14 mouse cellular contexts compared by ENCODE assay signal in genomic region chr5:64500866-64501265, GRCm38 (mm10).
A peak's percentile ranks its signal among the peaks of the same experiment; 100 is the strongest.
DNase-seq lines count a peak whose midpoint lies in the region; ATAC-seq and TF ChIP-seq lines count a peak whose summit lies in the region.
"Had no signal": no experiment of that assay in that cellular context is flagged by ENCODE, and none has a peak within 500 bp of the region (broad histone marks: within the 10 kb centered on the region; RNA-seq: fewer than 3 reads in every experiment).

No protein-coding gene starts in this region.

- peak; percentile 28 for DNase-seq in adrenal gland, postnatal 25 days
- DNase-seq in adrenal gland, postnatal 4 days (ENCODE audit: low spot score in 2 of 2): no peak
- DNase-seq in liver, adult 2 months (ENCODE audit: extremely low read depth, low read depth, low spot score): peak; percentile 9
- no peak for DNase-seq in liver, postnatal 0 days
- peak; percentile 47 for DNase-seq in adipocyte (ENCODE audit: low spot score)
- DNase-seq in skeletal muscle tissue, adult 2 months (ENCODE audit: low read depth, low spot score): peak; percentile 64
- no peak for DNase-seq in cerebellum, adult 2 months
- DNase-seq in embryo, embryonic 10.5 days (ENCODE audit: low spot score): no peak
- DNase-seq: cerebellum, adult 11 months; right cerebral cortex, postnatal 14 days had no signal

- H3K9ac ChIP-seq in liver, adult 2 months (ENCODE audit: low read depth, low read length): no peak overlapping the region
- H3K9ac ChIP-seq in liver, postnatal 0 days (replicated peaks): no peak overlapping the region
- H3K9ac ChIP-seq: hindbrain, embryonic 14.5 days; neural tube, embryonic 12.5 days had no signal

- no peak for TF ChIP-seq POLR2A in liver, adult 2 months (IDR thresholded peaks at IDR 0.05; ENCODE audit: extremely low read depth, insufficient read depth, low read length)
- no peak for TF ChIP-seq POLR2A in cerebellum, adult 2 months (IDR thresholded peaks at IDR 0.05; ENCODE audit: borderline replicate concordance, insufficient read depth, low read length)

- ATAC-seq in liver, postnatal 0 days: no peak

- WGBS in liver, adult 2 months: 55% methylated on average over 4 of the region's 4 CpGs
- 79% methylated on average over 4 of the region's 4 CpGs for WGBS in liver, postnatal 0 days (ENCODE audit: insufficient replicate concordance)
- WGBS in cerebellum, adult 2 months: 65% methylated on average over 4 of the region's 4 CpGs

- no peaks in the 10 kb centered on the region for H3K27me3 ChIP-seq in liver, adult 2 months (ENCODE audit: control insufficient read depth, insufficient read depth, low read length)
- H3K27me3 ChIP-seq in liver, postnatal 0 days (ENCODE audit: insufficient read depth, low read length): no peaks in the 10 kb centered on the region
- no peaks in the 10 kb centered on the region for H3K27me3 ChIP-seq in cerebellum, adult 2 months (ENCODE audit: control insufficient read depth, insufficient read depth, low read length)
- H3K27me3 ChIP-seq: neural tube, embryonic 12.5 days had no signal

- no peaks in the 10 kb centered on the region for H3K79me2 ChIP-seq in liver, adult 2 months (ENCODE audit: control insufficient read depth, insufficient read depth, low read length)

- no peak for TF ChIP-seq CTCF in liver, adult 2 months (IDR thresholded peaks at IDR 0.05; ENCODE audit: low read depth, low read length)
- TF ChIP-seq CTCF in liver, postnatal 0 days (IDR thresholded peaks at IDR 0.05; ENCODE audit: low read depth): no peak
- no peak for TF ChIP-seq CTCF in cerebellum, adult 2 months (IDR thresholded peaks at IDR 0.05; ENCODE audit: borderline replicate concordance, insufficient read depth, low read depth, low read length)

- no peak for TF ChIP-seq EP300 in liver, postnatal 0 days (IDR thresholded peaks at IDR 0.05; ENCODE audit: low read depth)

- no peaks in the 10 kb centered on the region for H3K9me3 ChIP-seq in liver, postnatal 0 days (ENCODE audit: low read length)
- H3K9me3 ChIP-seq: megakaryocyte, embryonic 14.5 days; neural tube, embryonic 12.5 days had no signal

- peaks cover 10% of the 10 kb centered on the region; the same call in 1 of the 2 replicates for H3K4me1 ChIP-seq in liver, adult 2 months (ENCODE audit: control insufficient read depth, insufficient read depth, low read length)
- H3K4me1 ChIP-seq in liver, postnatal 0 days (ENCODE audit: insufficient read depth): peaks cover 30% of the 10 kb centered on the region
- H3K4me1 ChIP-seq in cerebellum, adult 2 months (ENCODE audit: control insufficient read depth, insufficient read depth, low read length): no peaks in the 10 kb centered on the region

- no peaks in the 10 kb centered on the region for H3K36me3 ChIP-seq in liver, adult 2 months (ENCODE audit: control insufficient read depth, insufficient read depth, low read length)
- H3K36me3 ChIP-seq in liver, postnatal 0 days (replicated peaks; ENCODE audit: insufficient read depth, low read length): no peaks in the 10 kb centered on the region
- H3K36me3 ChIP-seq: neural tube, embryonic 12.5 days had no signal

- H3K4me2 ChIP-seq in liver, postnatal 0 days (ENCODE audit: low read depth, low read length): no peak overlapping the region
- H3K4me2 ChIP-seq: hindbrain, embryonic 14.5 days; neural tube, embryonic 12.5 days had no signal

- no peak overlapping the region for H3K4me3 ChIP-seq in liver, adult 2 months (ENCODE audit: insufficient read depth, low read depth, low read length)
- H3K4me3 ChIP-seq in liver, postnatal 0 days (ENCODE audit: low read depth, low read length): no peak overlapping the region
- no peak overlapping the region for H3K4me3 ChIP-seq in cerebellum, adult 2 months (replicated peaks; ENCODE audit: insufficient read depth, low read depth, low read length)
- H3K4me3 ChIP-seq: megakaryocyte, embryonic 14.5 days; neural tube, embryonic 12.5 days had no signal

- H3K27ac ChIP-seq in liver, adult 2 months (replicated peaks; ENCODE audit: insufficient read depth, low read depth, low read length): no peak overlapping the region
- H3K27ac ChIP-seq in liver, postnatal 0 days (ENCODE audit: low read depth): no peak overlapping the region
- no peak overlapping the region for H3K27ac ChIP-seq in cerebellum, adult 2 months (ENCODE audit: insufficient read depth, low read length)
- H3K27ac ChIP-seq: hindbrain, embryonic 14.5 days; kidney, postnatal 0 days; neural tube, embryonic 12.5 days had no signal

Comparison
In these comparisons a context has a peak if more than half of its experiments do, and no peak if none do; other contexts are left out.
1. DNase-seq: peak in adrenal gland, postnatal 25 days (single experiment), liver, adult 2 months (single experiment), adipocyte (single experiment) and skeletal muscle tissue, adult 2 months (single experiment); none in adrenal gland, postnatal 4 days (0 of 2), liver, postnatal 0 days (single experiment), cerebellum, adult 2 months (0 of 2) and embryo, embryonic 10.5 days (single experiment).